Mouse (Mus musculus) hindlimb bud, embryonic 11.5 days (tissue): ENCODE data around the gene Cnp.
"Not testable (repeated sequence)": the region's sequence is repeated elsewhere in the genome, so short reads cannot be mapped to it uniquely, and the experiment has no call there.

Source experiments
- DNase-seq: peaks from one replicate; pipeline ENCODE4 v3.0.0-alpha.2; 2012; ENCODE audit warnings: low read depth, low spot score; ENCODE audit errors: extremely low spot score

The Cnp gene

GRCm38 (mm10) chr11:100552842-100553241 is 21.9 kb upstream of the Cnp start:
- no peak for DNase-seq

- peak; percentile 56 for DNase-seq
Measured at GRCm38 (mm10) chr11:100555583-100555982, 19.1 kb upstream of the Cnp start.

- DNase-seq = no peak
Measured at GRCm38 (mm10) chr11:100557563-100557962, 17.1 kb upstream of the Cnp start.

- no peak for DNase-seq
Measured at GRCm38 (mm10) chr11:100559476-100559875, 15.2 kb upstream of the Cnp start.

- no peak for DNase-seq
Measured at GRCm38 (mm10) chr11:100561748-100562147, 13.0 kb upstream of the Cnp start.

- DNase-seq = no peak
Measured at GRCm38 (mm10) chr11:100564297-100564696, 10.4 kb upstream of the Cnp start.

GRCm38 (mm10) chr11:100564703-100565102 is 10.0 kb upstream of the Cnp start:
- no peak for DNase-seq

- no peak for DNase-seq
Measured at GRCm38 (mm10) chr11:100567229-100567628, 7.5 kb upstream of the Cnp start.

GRCm38 (mm10) chr11:100567815-100568245 is 6.9 kb upstream of the Cnp start:
- no peak for DNase-seq

GRCm38 (mm10) chr11:100568692-100569091 is 6.0 kb upstream of the Cnp start:
- DNase-seq = no peak

- no peak for DNase-seq
Measured at GRCm38 (mm10) chr11:100569789-100570188, 4.9 kb upstream of the Cnp start.

GRCm38 (mm10) chr11:100570430-100571201 is 4.1 kb upstream of the Cnp start:
- DNase-seq = peak; percentile 63

GRCm38 (mm10) chr11:100571202-100571567 is 3.5 kb upstream of the Cnp start:
- no peak for DNase-seq

GRCm38 (mm10) chr11:100574188-100574587 is 516 bp upstream of the Cnp start:
- DNase-seq = no peak

GRCm38 (mm10) chr11:100575484-100575855 is 766 bp downstream of the Cnp start:
- DNase-seq = no peak

- no peak for DNase-seq
Measured at GRCm38 (mm10) chr11:100576256-100576655, 1.6 kb downstream of the Cnp start.

- DNase-seq = no peak
Measured at GRCm38 (mm10) chr11:100577852-100578599, 3.3 kb downstream of the Cnp start.

GRCm38 (mm10) chr11:100579116-100579799 is 4.6 kb downstream of the Cnp start:
- DNase-seq = no peak

GRCm38 (mm10) chr11:100580275-100580674 is 5.6 kb downstream of the Cnp start:
- DNase-seq = no peak

- no peak for DNase-seq
Measured at GRCm38 (mm10) chr11:100581756-100582155, 7.1 kb downstream of the Cnp start.

GRCm38 (mm10) chr11:100582413-100582812 is 7.7 kb downstream of the Cnp start:
- not testable (repeated sequence) for DNase-seq

GRCm38 (mm10) chr11:100582836-100583235 is 8.1 kb downstream of the Cnp start:
- no peak for DNase-seq
